Mouse (Mus musculus) liver, postnatal 0 days (tissue): ENCODE measurements around the gene Ggcx.

ENCODE experiments used
- CTCF ChIP-seq: sonication (generic); IDR thresholded peaks from 2 replicates; pipeline ENCODE4 v1.5.1; 2016; ENCODE audit warnings: antibody characterized with exemption, low read depth
- EP300 ChIP-seq: IDR thresholded peaks from 2 replicates; pipeline ENCODE4 v1.6.1; 2016; ENCODE audit warnings: antibody characterized with exemption, low read depth, mild to moderate bottlenecking

DNA sequence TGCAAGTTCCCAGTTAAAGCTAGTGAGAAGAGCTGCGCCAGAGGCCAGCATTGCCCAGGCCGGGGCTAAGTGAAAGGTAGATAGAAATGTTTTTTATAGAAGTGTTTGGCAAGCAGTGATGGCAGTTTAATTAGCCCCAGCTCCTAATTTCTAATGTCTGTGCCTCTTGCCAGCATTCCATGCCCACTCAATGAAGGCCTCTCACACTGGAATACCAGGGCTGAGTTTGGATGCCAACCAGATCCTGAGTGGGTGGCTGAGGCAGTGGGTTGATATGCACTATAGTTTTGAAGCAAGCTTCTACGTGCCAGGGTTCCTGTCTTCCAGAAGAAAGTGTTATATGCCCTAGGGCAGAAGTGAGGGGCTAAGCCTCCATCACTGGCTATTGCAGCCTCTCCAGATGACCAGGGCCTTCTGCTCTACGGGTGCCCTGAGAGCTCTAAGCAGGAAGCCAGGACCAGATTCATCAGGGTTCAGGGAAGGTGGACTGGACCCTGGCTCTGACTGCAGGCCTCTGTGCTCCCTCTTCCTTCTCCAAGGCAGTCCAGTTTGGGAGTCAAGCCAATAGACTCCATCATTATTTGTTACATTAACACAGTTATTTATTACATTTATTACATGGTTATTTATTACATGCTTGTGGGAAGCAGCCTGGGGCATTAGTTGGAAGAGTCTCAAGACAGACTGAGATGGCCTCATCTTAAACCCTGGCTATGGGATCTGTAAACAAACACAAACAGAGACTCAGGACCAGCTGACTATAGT lies 61.3 kb downstream of the Ggcx start:
- TF ChIP-seq EP300 (no peak), CTCF (no peak)
